Mouse (Mus musculus): Measurements from ENCODE around the gene Rnf103. TPM values are rescaled to one million over a fixed set of nuclear protein-coding genes. Genes with fewer than 3 reads are reported as not detected.

Gene Rnf103
- polyA plus RNA-seq, 1 experiment, result 9.5 TPM

DNA sequence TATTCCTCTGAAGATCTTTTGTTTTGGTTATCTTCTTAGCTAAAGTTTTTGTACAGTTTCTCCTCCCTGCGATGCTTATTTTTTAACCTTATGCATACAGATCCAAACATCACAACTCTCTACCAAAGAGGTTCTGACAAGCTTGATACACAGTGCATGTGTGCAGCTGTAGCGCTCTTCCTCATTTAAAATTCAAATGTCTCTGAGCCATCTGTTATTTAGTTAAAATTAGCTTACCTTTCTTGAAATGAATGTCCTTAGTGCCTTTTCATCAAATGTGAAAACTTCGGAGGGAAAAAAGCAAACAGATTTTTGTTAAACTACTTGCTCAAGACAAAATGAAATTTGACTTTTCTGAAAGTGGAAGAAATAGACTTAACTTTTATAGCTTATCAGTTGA lies 28.5 kb upstream of the Rnf103 start:
- no peak overlapping the region for H3K4me3 ChIP-seq (ENCODE audit: low read depth, low read length)
- H3K27me3 ChIP-seq (ENCODE audit: control insufficient read depth, insufficient read depth, low read length, poor library complexity, severe bottlenecking), result no peaks in the 10 kb centered on the region
- H3K9me3 ChIP-seq (replicated peaks; ENCODE audit: control insufficient read depth, insufficient read depth, low read length, poor library complexity, severe bottlenecking), result no peaks in the 10 kb centered on the region
- H3K4me1 ChIP-seq (ENCODE audit: control insufficient read depth, insufficient read depth, low read length), result no peaks in the 10 kb centered on the region
- TF ChIP-seq POLR2A (IDR thresholded peaks at IDR 0.05; ENCODE audit: insufficient read depth, low read length) (no peak), EP300 (IDR thresholded peaks at IDR 0.05; ENCODE audit: insufficient read depth, low read depth, low read length) (no peak), CTCF (IDR thresholded peaks at IDR 0.05; ENCODE audit: low read depth, low read length) (no peak)
- H3K9ac ChIP-seq (ENCODE audit: low read depth, poor library complexity, severe bottlenecking), result no peak overlapping the region
- no peak overlapping the region for H3K27ac ChIP-seq (ENCODE audit: insufficient read depth, low read length)
- no peaks in the 10 kb centered on the region for H3K36me3 ChIP-seq (ENCODE audit: control insufficient read depth, insufficient read depth, low read length, poor library complexity, severe bottlenecking)

DNA sequence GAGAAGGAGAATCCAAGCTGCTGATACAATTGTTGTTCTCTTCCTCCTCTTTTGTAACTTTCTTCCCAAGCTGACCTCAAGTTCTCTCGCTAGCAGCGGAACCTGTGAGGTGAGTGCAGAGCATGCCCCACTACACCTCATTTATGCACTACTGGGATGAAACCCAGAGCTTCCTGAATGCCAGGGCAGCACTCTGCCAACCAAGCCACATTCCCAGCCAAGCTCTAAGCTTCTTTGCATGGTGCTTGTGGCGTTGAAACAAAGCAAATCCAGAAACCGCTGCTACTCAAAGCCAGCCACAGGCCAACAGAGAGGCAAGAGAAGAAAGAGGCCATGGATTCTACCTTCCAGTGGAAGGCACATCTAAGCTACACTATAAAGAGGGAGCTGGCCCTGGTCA lies 25.9 kb upstream of the Rnf103 start:
- H3K4me3 ChIP-seq (ENCODE audit: low read depth, low read length), result no peak overlapping the region
- no peaks in the 10 kb centered on the region for H3K9me3 ChIP-seq (replicated peaks; ENCODE audit: control insufficient read depth, insufficient read depth, low read length, poor library complexity, severe bottlenecking)
- no peak for TF ChIP-seq CTCF (IDR thresholded peaks at IDR 0.05; ENCODE audit: low read depth, low read length)
- no peaks in the 10 kb centered on the region for H3K36me3 ChIP-seq (ENCODE audit: control insufficient read depth, insufficient read depth, low read length, poor library complexity, severe bottlenecking)
- H3K9ac ChIP-seq (ENCODE audit: low read depth, poor library complexity, severe bottlenecking), result no peak overlapping the region
- no peaks in the 10 kb centered on the region for H3K4me1 ChIP-seq (ENCODE audit: control insufficient read depth, insufficient read depth, low read length)
- no peaks in the 10 kb centered on the region for H3K27me3 ChIP-seq (ENCODE audit: control insufficient read depth, insufficient read depth, low read length, poor library complexity, severe bottlenecking)
- H3K27ac ChIP-seq (ENCODE audit: insufficient read depth, low read length), result no peak overlapping the region

DNA sequence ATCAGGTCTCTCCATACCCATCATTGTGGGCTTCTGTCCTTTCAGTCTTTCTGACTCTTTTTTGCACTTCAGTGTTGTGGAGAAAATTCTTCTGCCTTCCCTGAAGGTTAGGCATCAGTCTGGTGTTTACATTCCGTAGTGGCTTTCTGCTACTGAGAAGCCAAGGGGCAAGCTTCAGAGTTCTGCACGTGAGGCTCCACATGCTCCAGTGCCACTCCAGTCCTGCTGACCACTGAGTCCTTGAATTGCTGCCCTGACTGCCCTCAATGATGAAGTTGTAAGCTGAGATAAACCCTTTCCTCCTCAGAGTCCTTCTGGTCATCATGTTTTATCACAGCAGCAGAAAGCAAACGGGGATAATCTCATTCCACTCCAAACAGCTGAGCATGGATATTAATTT lies 24.4 kb upstream of the Rnf103 start:
- H3K9ac ChIP-seq (ENCODE audit: low read depth, poor library complexity, severe bottlenecking), result no peak overlapping the region
- no peak overlapping the region for H3K27ac ChIP-seq (ENCODE audit: insufficient read depth, low read length)
- H3K4me1 ChIP-seq (ENCODE audit: control insufficient read depth, insufficient read depth, low read length), result no peaks in the 10 kb centered on the region
- H3K9me3 ChIP-seq (replicated peaks; ENCODE audit: control insufficient read depth, insufficient read depth, low read length, poor library complexity, severe bottlenecking), result no peaks in the 10 kb centered on the region
- no peak for TF ChIP-seq CTCF (IDR thresholded peaks at IDR 0.05; ENCODE audit: low read depth, low read length)
- TF ChIP-seq POLR2A (IDR thresholded peaks at IDR 0.05; ENCODE audit: insufficient read depth, low read length), result no peak
- TF ChIP-seq EP300 (IDR thresholded peaks at IDR 0.05; ENCODE audit: insufficient read depth, low read depth, low read length), result no peak
- no peaks in the 10 kb centered on the region for H3K27me3 ChIP-seq (ENCODE audit: control insufficient read depth, insufficient read depth, low read length, poor library complexity, severe bottlenecking)
- H3K4me3 ChIP-seq (ENCODE audit: low read depth, low read length), result no peak overlapping the region
- H3K36me3 ChIP-seq (ENCODE audit: control insufficient read depth, insufficient read depth, low read length, poor library complexity, severe bottlenecking), result no peaks in the 10 kb centered on the region

DNA sequence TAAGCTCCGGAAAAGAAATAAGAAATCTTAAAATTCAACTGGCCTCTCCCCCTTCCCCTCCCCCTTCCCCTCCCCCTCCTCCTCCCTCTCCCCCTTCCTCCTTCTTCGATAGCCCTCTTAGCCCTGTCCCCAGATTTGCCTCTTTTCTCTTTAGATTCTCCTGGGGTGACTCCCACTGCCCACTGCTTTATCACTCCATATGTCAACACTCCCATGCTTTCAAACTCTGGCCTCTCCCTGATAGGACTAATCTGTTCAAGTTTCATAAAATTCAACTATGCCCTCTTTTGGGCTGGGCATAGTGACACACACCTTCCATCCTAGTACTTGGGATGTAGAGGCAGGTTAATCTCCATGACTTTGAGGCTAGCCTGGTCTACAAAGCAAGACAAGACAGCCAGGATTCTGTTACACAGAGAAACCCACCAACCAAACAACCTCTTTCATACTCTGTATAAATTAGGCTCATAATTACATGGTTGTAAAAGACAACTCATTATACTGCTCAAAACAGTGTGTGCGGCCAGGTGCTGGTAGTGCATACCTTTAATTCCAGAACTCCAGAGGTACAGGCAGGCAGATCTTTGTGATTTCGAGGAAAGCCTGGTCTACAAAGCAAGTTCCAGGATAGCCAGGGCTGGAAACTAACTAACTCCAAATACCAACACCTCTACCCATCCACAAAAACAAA lies 21.7 kb upstream of the Rnf103 start:
- Histone ChIP-seq H3K9ac (ENCODE audit: low read depth, poor library complexity, severe bottlenecking) (no peak overlapping the region), H3K36me3 (ENCODE audit: control insufficient read depth, insufficient read depth, low read length, poor library complexity, severe bottlenecking) (no peaks in the 10 kb centered on the region), H3K27me3 (ENCODE audit: control insufficient read depth, insufficient read depth, low read length, poor library complexity, severe bottlenecking) (no peaks in the 10 kb centered on the region), H3K27ac (ENCODE audit: insufficient read depth, low read length) (no peak overlapping the region), H3K4me3 (ENCODE audit: low read depth, low read length) (no peak overlapping the region), H3K4me1 (ENCODE audit: control insufficient read depth, insufficient read depth, low read length) (no peaks in the 10 kb centered on the region), H3K9me3 (replicated peaks; ENCODE audit: control insufficient read depth, insufficient read depth, low read length, poor library complexity, severe bottlenecking) (no peaks in the 10 kb centered on the region)
- TF ChIP-seq EP300 (IDR thresholded peaks at IDR 0.05; ENCODE audit: insufficient read depth, low read depth, low read length) (no peak), POLR2A (IDR thresholded peaks at IDR 0.05; ENCODE audit: insufficient read depth, low read length) (no peak), CTCF (IDR thresholded peaks at IDR 0.05; ENCODE audit: low read depth, low read length) (no peak)

DNA sequence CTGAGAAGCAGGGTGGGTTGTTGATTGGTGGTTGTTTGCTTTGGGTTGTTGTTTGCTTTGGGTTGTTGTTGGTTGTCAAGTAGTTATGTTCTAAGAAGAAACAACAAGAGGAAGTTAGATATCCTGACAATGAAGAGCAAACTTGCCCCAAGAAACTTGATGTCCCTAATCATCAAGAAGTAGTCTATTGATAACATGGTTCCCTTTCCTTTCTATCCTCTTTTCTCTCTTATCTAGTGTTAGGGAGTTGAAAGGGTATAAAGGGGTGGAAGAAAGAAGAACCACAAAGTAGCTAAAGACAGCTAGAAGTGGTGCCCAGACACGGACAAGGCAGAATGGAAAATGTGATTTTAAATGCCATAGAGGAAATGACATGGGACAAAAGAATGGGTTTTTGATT lies 20.9 kb upstream of the Rnf103 start:
- Histone ChIP-seq H3K27ac (ENCODE audit: insufficient read depth, low read length) (no peak overlapping the region), H3K27me3 (ENCODE audit: control insufficient read depth, insufficient read depth, low read length, poor library complexity, severe bottlenecking) (no peaks in the 10 kb centered on the region), H3K9ac (ENCODE audit: low read depth, poor library complexity, severe bottlenecking) (no peak overlapping the region), H3K4me3 (ENCODE audit: low read depth, low read length) (no peak overlapping the region), H3K36me3 (ENCODE audit: control insufficient read depth, insufficient read depth, low read length, poor library complexity, severe bottlenecking) (no peaks in the 10 kb centered on the region), H3K4me1 (ENCODE audit: control insufficient read depth, insufficient read depth, low read length) (no peaks in the 10 kb centered on the region), H3K9me3 (replicated peaks; ENCODE audit: control insufficient read depth, insufficient read depth, low read length, poor library complexity, severe bottlenecking) (no peaks in the 10 kb centered on the region)
- TF ChIP-seq EP300 (IDR thresholded peaks at IDR 0.05; ENCODE audit: insufficient read depth, low read depth, low read length) (no peak), POLR2A (IDR thresholded peaks at IDR 0.05; ENCODE audit: insufficient read depth, low read length) (no peak), CTCF (IDR thresholded peaks at IDR 0.05; ENCODE audit: low read depth, low read length) (no peak)

DNA sequence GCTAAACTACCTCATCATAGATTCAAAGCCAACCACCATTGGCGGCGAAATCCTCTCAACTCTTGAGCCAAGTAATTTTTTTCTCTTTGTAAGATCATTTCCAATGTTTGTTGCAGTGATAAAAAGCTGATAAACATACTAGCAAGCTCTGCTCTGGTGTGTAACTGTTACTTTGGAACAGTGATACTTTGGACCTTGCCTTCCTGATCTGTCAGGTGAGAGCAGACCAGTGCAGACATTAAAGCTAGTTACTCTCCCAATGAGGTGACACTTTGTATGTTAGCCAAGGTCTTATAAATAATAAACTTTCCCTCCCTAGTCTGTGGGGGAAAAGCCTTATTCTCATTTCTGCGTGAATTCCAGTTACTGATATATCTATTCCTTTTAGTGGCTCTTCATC lies 18.1 kb upstream of the Rnf103 start:
- no peak for TF ChIP-seq EP300 (IDR thresholded peaks at IDR 0.05; ENCODE audit: insufficient read depth, low read depth, low read length)
- TF ChIP-seq CTCF (IDR thresholded peaks at IDR 0.05; ENCODE audit: low read depth, low read length), result no peak
- TF ChIP-seq POLR2A (IDR thresholded peaks at IDR 0.05; ENCODE audit: insufficient read depth, low read length), result no peak
- Histone ChIP-seq H3K9me3 (replicated peaks; ENCODE audit: control insufficient read depth, insufficient read depth, low read length, poor library complexity, severe bottlenecking) (peaks cover 3% of the 10 kb centered on the region; the same call in 1 of the 2 replicates), H3K4me3 (ENCODE audit: low read depth, low read length) (no peak overlapping the region), H3K4me1 (ENCODE audit: control insufficient read depth, insufficient read depth, low read length) (no peaks in the 10 kb centered on the region), H3K9ac (ENCODE audit: low read depth, poor library complexity, severe bottlenecking) (no peak overlapping the region), H3K27me3 (ENCODE audit: control insufficient read depth, insufficient read depth, low read length, poor library complexity, severe bottlenecking) (no peaks in the 10 kb centered on the region), H3K36me3 (ENCODE audit: control insufficient read depth, insufficient read depth, low read length, poor library complexity, severe bottlenecking) (no peaks in the 10 kb centered on the region), H3K27ac (ENCODE audit: insufficient read depth, low read length) (no peak overlapping the region)
